Mouse (Mus musculus) ES-Bruce4 (cell line): ENCODE measurements at regions not wholly inside any gene's neighbourhood (a gene's known extent, or its start where the extent isn't known, plus 50 kb on each side); places are given as distances from the start of the nearest gene placed in this dataset.

ENCODE experiments used
- H3K27ac ChIP-seq: 2 replicates; pipeline ENCODE4 v1.5.1; 2012; ENCODE audit warnings: low read length, inconsistent platforms; ENCODE audit not compliant: insufficient read depth
- H3K27me3 ChIP-seq: 2 replicates; pipeline ENCODE4 v1.6.1; 2012; ENCODE audit warnings: mild to moderate bottlenecking, low read length, inconsistent platforms; ENCODE audit not compliant: control insufficient read depth, poor library complexity, insufficient read depth, severe bottlenecking
- H3K36me3 ChIP-seq: 2 replicates; pipeline ENCODE4 v1.6.1; 2012; ENCODE audit warnings: inconsistent platforms, mild to moderate bottlenecking, low read length, moderate library complexity; ENCODE audit not compliant: control insufficient read depth, poor library complexity, insufficient read depth, severe bottlenecking
- H3K4me1 ChIP-seq: one replicate; pipeline ENCODE4 v1.8.1; 2011; ENCODE audit warnings: low read length; ENCODE audit not compliant: control insufficient read depth, insufficient read depth
- H3K4me3 ChIP-seq: 2 replicates; pipeline ENCODE4 v1.5.1; 2011; ENCODE audit warnings: low read depth, mild to moderate bottlenecking, low read length
- H3K9ac ChIP-seq: 2 replicates; pipeline ENCODE4 v1.6.1; 2012; ENCODE audit warnings: low read depth, mild to moderate bottlenecking, inconsistent platforms; ENCODE audit not compliant: poor library complexity, severe bottlenecking
- H3K9me3 ChIP-seq: replicated peaks from 2 replicates; pipeline ENCODE4 v1.6.1; 2012; ENCODE audit warnings: mild to moderate bottlenecking, low read length, inconsistent platforms; ENCODE audit not compliant: control insufficient read depth, poor library complexity, insufficient read depth, severe bottlenecking
- CTCF ChIP-seq: IDR thresholded peaks from one replicate; pipeline ENCODE4 v1.8.1; 2011; ENCODE audit warnings: low read depth, low read length
- EP300 ChIP-seq: IDR thresholded peaks from 2 replicates; pipeline ENCODE4 v1.6.1; 2011; ENCODE audit warnings: low read depth, low read length; ENCODE audit not compliant: insufficient read depth
- POLR2A ChIP-seq: IDR thresholded peaks from one replicate; pipeline ENCODE4 v1.8.1; 2011; ENCODE audit warnings: low read length; ENCODE audit not compliant: insufficient read depth

- no peak overlapping the region for H3K9ac ChIP-seq
- H3K36me3 ChIP-seq, result no peaks in the 10 kb centered on the region
- H3K27me3 ChIP-seq, result no peaks in the 10 kb centered on the region
- H3K9me3 ChIP-seq, result no peaks in the 10 kb centered on the region
- no peak overlapping the region for H3K4me3 ChIP-seq
- H3K4me1 ChIP-seq, result peaks cover under 1% of the 10 kb centered on the region
- TF ChIP-seq CTCF, result no peak
- TF ChIP-seq POLR2A, result no peak
- TF ChIP-seq EP300, result no peak
- H3K27ac ChIP-seq, result no peak overlapping the region
These were observed 176.9 kb upstream of the Arglu1 start for GRCm38 (mm10) chr8:8867126-8867777.

GRCm38 (mm10) chr8:8862767-8863166 lies 172.4 kb upstream of the Arglu1 start:
- Histone ChIP-seq H3K36me3 (no peaks in the 10 kb centered on the region), H3K4me3 (no peak overlapping the region), H3K9ac (no peak overlapping the region), H3K4me1 (no peaks in the 10 kb centered on the region), H3K9me3 (no peaks in the 10 kb centered on the region), H3K27me3 (no peaks in the 10 kb centered on the region), H3K27ac (no peak overlapping the region)
- no peak for TF ChIP-seq CTCF
- TF ChIP-seq EP300, result no peak
- TF ChIP-seq POLR2A, result no peak

DNA sequence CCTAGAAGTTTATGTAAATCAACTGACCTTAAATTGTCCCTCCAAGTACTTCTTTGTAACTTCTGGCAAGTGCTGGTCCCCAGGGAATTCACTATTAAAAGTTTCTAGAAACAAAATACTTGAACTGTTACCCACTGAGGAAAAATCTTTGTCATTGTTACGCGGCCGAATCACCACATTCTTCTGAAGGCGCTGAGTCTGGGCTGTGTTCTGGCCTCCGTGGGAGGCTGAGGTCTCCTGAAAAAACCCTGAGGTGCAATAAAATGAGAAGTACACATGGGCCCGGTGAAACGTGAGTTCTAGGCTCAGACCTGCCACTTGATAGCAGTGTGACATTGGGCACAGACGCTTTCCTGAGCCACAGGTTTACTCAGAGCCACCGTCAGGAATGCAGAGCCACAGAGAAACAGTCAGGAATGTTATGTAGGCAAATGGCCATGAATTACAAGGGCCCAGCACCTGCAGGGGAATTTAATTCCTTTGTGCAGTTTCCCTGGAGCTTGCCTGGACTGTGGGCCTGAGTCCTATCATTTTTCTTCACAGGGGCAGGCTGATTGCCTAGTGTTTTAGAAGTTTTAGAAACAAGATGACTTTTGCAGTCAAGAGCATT lies 171.1 kb upstream of the Arglu1 start:
- Histone ChIP-seq H3K36me3 (no peaks in the 10 kb centered on the region), H3K9ac (no peak overlapping the region), H3K9me3 (no peaks in the 10 kb centered on the region), H3K27ac (no peak overlapping the region), H3K27me3 (no peaks in the 10 kb centered on the region), H3K4me1 (no peaks in the 10 kb centered on the region), H3K4me3 (no peak overlapping the region)
- TF ChIP-seq EP300 (no peak), POLR2A (no peak), CTCF (no peak)

DNA sequence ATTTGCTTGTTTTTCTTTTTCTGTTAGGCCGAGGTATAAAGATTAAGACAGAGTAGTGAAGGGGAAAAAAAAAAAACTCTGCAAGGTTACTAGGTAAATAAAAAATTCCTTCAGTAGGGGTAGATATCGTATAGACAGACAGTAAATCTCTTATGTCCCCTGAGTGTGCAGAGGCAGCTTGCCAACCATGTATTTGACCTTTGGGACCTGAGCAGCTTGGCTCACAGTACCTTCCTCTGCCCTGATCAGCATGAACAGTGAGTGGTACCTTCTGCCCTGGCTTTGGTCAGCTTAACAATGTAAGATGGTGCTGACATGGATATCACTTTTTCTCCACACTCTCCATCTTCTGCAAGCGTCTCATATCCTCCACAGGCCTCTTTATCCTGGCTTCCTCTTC lies 168.3 kb upstream of the Arglu1 start:
- no peaks in the 10 kb centered on the region for H3K9me3 ChIP-seq
- H3K9ac ChIP-seq, result no peak overlapping the region
- H3K4me1 ChIP-seq, result no peaks in the 10 kb centered on the region
- H3K4me3 ChIP-seq, result no peak overlapping the region
- no peaks in the 10 kb centered on the region for H3K36me3 ChIP-seq
- H3K27me3 ChIP-seq, result no peaks in the 10 kb centered on the region
- TF ChIP-seq POLR2A (no peak), EP300 (no peak), CTCF (no peak)
- H3K27ac ChIP-seq, result no peak overlapping the region

DNA sequence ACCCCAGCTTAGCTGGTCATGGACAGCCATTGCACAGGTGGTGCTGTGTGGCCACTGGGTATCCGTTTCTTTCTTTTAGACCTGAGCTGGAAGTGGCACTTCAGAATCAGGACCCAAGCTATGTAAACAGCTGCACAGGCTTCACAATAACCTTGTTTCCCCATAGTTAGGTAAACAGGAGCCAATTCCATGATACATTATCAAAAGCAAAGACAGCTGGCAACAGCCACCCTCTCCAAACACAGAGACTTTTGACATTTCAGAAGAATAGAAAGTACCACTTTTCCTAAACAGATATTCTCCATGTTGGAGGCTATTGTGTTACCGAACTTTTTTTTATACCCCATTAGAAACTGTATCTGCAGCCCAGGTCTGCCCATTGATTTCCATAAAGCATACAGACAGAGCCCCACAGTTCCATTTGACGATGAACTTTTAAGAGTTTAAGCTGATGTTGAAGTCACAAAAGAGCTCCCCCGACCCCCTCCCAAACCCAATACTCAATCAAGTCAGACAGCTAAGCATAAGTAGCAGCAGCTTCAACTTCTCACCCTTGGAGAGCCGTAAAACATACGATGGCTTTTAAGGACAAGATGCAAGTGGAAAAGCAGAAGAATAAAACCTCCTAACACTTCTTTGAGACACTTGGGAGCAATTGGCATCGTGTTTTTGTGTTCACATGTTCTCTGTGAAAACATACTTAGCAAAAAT lies 162.5 kb upstream of the Arglu1 start:
- H3K9ac ChIP-seq, result no peak overlapping the region
- no peak overlapping the region for H3K27ac ChIP-seq
- H3K27me3 ChIP-seq, result no peaks in the 10 kb centered on the region; the same call in 1 of the 2 replicates
- H3K4me1 ChIP-seq, result no peaks in the 10 kb centered on the region
- no peak overlapping the region for H3K4me3 ChIP-seq
- H3K36me3 ChIP-seq, result no peaks in the 10 kb centered on the region
- no peak for TF ChIP-seq POLR2A
- no peak for TF ChIP-seq EP300
- TF ChIP-seq CTCF, result no peak
- H3K9me3 ChIP-seq, result no peaks in the 10 kb centered on the region

DNA sequence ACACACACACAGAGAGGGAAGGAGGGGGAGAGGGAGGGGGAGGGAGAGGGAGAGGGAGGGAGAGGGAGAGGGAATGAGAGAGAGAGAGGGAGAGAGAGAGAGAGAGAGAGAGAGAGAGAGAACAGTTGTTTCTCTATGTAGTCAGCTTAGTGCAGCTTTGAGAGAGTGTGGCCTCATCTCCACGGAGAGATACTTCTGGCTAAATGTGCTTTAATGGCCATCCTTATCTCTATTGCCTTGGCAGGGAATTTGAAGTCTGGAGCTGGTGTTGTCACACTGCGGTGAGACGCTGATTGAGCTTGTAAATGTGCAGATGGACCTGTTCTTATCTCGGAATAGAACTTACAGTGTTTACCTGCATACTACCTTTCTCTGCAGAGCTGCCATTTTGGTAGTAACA lies 160.9 kb upstream of the Arglu1 start:
- H3K27me3 ChIP-seq, result no peaks in the 10 kb centered on the region; the same call in 1 of the 2 replicates
- TF ChIP-seq CTCF, result no peak
- no peak for TF ChIP-seq POLR2A
- TF ChIP-seq EP300, result no peak
- H3K27ac ChIP-seq, result no peak overlapping the region
- no peaks in the 10 kb centered on the region for H3K4me1 ChIP-seq
- H3K9me3 ChIP-seq, result no peaks in the 10 kb centered on the region
- no peak overlapping the region for H3K9ac ChIP-seq
- H3K4me3 ChIP-seq, result no peak overlapping the region
- no peaks in the 10 kb centered on the region for H3K36me3 ChIP-seq
